In genomic region chr13:44207400-44208005, GRCm38 (mm10) we compare ENCODE assay signal across 25 mouse cellular contexts.
DNase-seq lines count a peak whose midpoint lies in the region; ATAC-seq and TF ChIP-seq lines count a peak whose summit lies in the region.
"Had no signal": no experiment of that assay in that cellular context is flagged by ENCODE, and none has a peak within 500 bp of the region (broad histone marks: within the 10 kb centered on the region; RNA-seq: fewer than 3 reads in every experiment).

No protein-coding gene starts in this region.

- H3K36me3 ChIP-seq in embryonic facial prominence, embryonic 14.5 days (ENCODE audit: control insufficient read depth, insufficient read depth, low read length): no peaks in the 10 kb centered on the region
- no peaks in the 10 kb centered on the region for H3K36me3 ChIP-seq in kidney, embryonic 16.5 days (ENCODE audit: insufficient read depth, low read length)
- H3K36me3 ChIP-seq: neural tube, embryonic 12.5 days had no signal

- peak; percentile 53; the same call in 1 of the 2 replicates for ATAC-seq in embryonic facial prominence, embryonic 14.5 days (ENCODE audit: low read depth)
- ATAC-seq in kidney, embryonic 16.5 days (ENCODE audit: low FRiP score, low TSS enrichment): no peak
- ATAC-seq: forebrain, embryonic 13.5 days; inflammation-experienced regulatory T-cells, adult 6 months; liver, postnatal 0 days had no signal

- intact Hi-C loops in gastrocnemius, adult 2 months (cut with DNase I): no loop called here

- no peak overlapping the region for H3K4me2 ChIP-seq in embryonic facial prominence, embryonic 14.5 days (ENCODE audit: low read depth, low read length)
- no peak overlapping the region for H3K4me2 ChIP-seq in kidney, embryonic 16.5 days (replicated peaks; ENCODE audit: low read depth, low read length)
- H3K4me2 ChIP-seq: forebrain, embryonic 13.5 days; hindbrain, embryonic 14.5 days; liver, embryonic 11.5 days; neural tube, embryonic 12.5 days had no signal

- DNase-seq in gastrocnemius, adult 2 months: no peak
- DNase-seq in gastrocnemius, adult 18-20 months (ENCODE audit: low spot score): no peak
- DNase-seq in ES-CJ7 (ENCODE audit: low read depth, low spot score): peak; percentile 27
- DNase-seq in embryonic facial prominence, embryonic 14.5 days (ENCODE audit: low spot score): peak; percentile 64
- peak; percentile 30 for DNase-seq in lung, postnatal 10 days
- DNase-seq in kidney, adult 11 months: no peak
- DNase-seq: adrenal gland, adult 2 months; cerebellum, adult 11 months; cerebellum, adult 9-11 months; gastrocnemius, postnatal 10 days; kidney, adult 8-10 months; kidney, postnatal 14 days; liver, postnatal 0 days; midbrain, embryonic 14.5 days; right cerebral cortex, postnatal 4 days; thymus, adult 2 months; thymus, postnatal 4 days had no signal

- no peak overlapping the region for H3K9ac ChIP-seq in embryonic facial prominence, embryonic 14.5 days (ENCODE audit: low read depth, low read length)
- H3K9ac ChIP-seq in kidney, embryonic 16.5 days (replicated peaks; ENCODE audit: low read length): no peak overlapping the region
- H3K9ac ChIP-seq: forebrain, embryonic 13.5 days; hindbrain, embryonic 14.5 days; liver, postnatal 0 days; neural tube, embryonic 12.5 days had no signal

- no peaks in the 10 kb centered on the region for H3K27me3 ChIP-seq in embryonic facial prominence, embryonic 14.5 days (replicated peaks; ENCODE audit: control insufficient read depth, insufficient read depth, low read length)
- H3K27me3 ChIP-seq in kidney, embryonic 16.5 days (ENCODE audit: insufficient read depth, low read length): peaks cover 2% of the 10 kb centered on the region; the same call in 1 of the 2 replicates

- H3K27ac ChIP-seq in gastrocnemius, adult 2 months: no peak overlapping the region
- H3K27ac ChIP-seq in embryonic facial prominence, embryonic 14.5 days (replicated peaks; ENCODE audit: low read depth, low read length): no peak overlapping the region
- no peak overlapping the region for H3K27ac ChIP-seq in kidney, embryonic 16.5 days (ENCODE audit: low read length)
- H3K27ac ChIP-seq: forebrain, embryonic 13.5 days; hindbrain, embryonic 14.5 days; neural tube, embryonic 12.5 days had no signal

- 69% methylated on average over 11 of the region's 11 CpGs for WGBS in embryonic facial prominence, embryonic 14.5 days
- 73% methylated on average over 11 of the region's 11 CpGs for WGBS in kidney, embryonic 16.5 days

- peak; percentile 15; the same call in 1 of the 2 replicates for TF ChIP-seq CTCF in gastrocnemius, adult 2 months (IDR thresholded peaks at IDR 0.05)

- H3K9me3 ChIP-seq in embryonic facial prominence, embryonic 14.5 days (ENCODE audit: control insufficient read depth, low read length): no peaks in the 10 kb centered on the region
- H3K9me3 ChIP-seq in kidney, embryonic 16.5 days (ENCODE audit: low read length): no peaks in the 10 kb centered on the region
- H3K9me3 ChIP-seq: forebrain, embryonic 13.5 days; megakaryocyte, embryonic 14.5 days; neural tube, embryonic 12.5 days had no signal

- H3K4me3 ChIP-seq in gastrocnemius, adult 2 months: no peak overlapping the region
- H3K4me3 ChIP-seq in embryonic facial prominence, embryonic 14.5 days (ENCODE audit: low read depth, low read length): no peak overlapping the region
- no peak overlapping the region for H3K4me3 ChIP-seq in kidney, embryonic 16.5 days (ENCODE audit: low read length)
- H3K4me3 ChIP-seq: erythroblast, embryonic 14.5 days; forebrain, embryonic 13.5 days; megakaryocyte, embryonic 14.5 days; neural tube, embryonic 12.5 days had no signal

- H3K4me1 ChIP-seq in embryonic facial prominence, embryonic 14.5 days (ENCODE audit: control insufficient read depth, insufficient read depth, low read length): peaks cover 13% of the 10 kb centered on the region; the same call in 1 of the 2 replicates
- peaks cover 21% of the 10 kb centered on the region for H3K4me1 ChIP-seq in kidney, embryonic 16.5 days (ENCODE audit: insufficient read depth, low read length)

Comparison
In these comparisons a context has a peak if more than half of its experiments do, and no peak if none do; other contexts are left out.
1. DNase-seq: peak in ES-CJ7 (single experiment), embryonic facial prominence, embryonic 14.5 days (single experiment) and lung, postnatal 10 days (single experiment); none in gastrocnemius, adult 2 months (single experiment), gastrocnemius, adult 18-20 months (single experiment) and kidney, adult 11 months (single experiment).